Mouse (Mus musculus) c-Kit-negative CD71-positive TER-119-positive erythroid progenitor cells, embryonic 14.5 days (primary cell): Measurements from ENCODE around the gene Olfr1022.

ENCODE experiments used
- DNase-seq: peaks from one replicate; pipeline ENCODE4 v3.0.0-alpha.2; 2013; ENCODE audit warnings: low read depth, low spot score

The Olfr1022 gene

GRCm38 (mm10) chr2:85868294-85868693 is at the start of gene Olfr1022:
Olfr1022 (plus strand) TSS chr2:85868594.
- DNase-seq: no peak

- no peak for DNase-seq
These were observed 23.0 kb upstream of the Olfr1022 start, which contains the start of gene Olfr1019 for GRCm38 (mm10) chr2:85845383-85845782. Olfr1019 (minus strand) TSS chr2:85845483.

- DNase-seq: no peak
These were observed 21.7 kb upstream of the Olfr1022 start, which contains the start of gene Olfr1020 for GRCm38 (mm10) chr2:85846730-85847129. Olfr1020 (plus strand) TSS chr2:85847030.

GRCm38 (mm10) chr2:85885340-85885739 is 16.9 kb downstream of the Olfr1022 start, which contains the start of gene Olfr1023:
Olfr1023 (plus strand) TSS chr2:85885640.
- no peak for DNase-seq

- no peak for DNase-seq
These were observed 36.6 kb downstream of the Olfr1022 start, which contains the start of gene Olfr1024 for GRCm38 (mm10) chr2:85904952-85905351. Olfr1024 (minus strand) TSS chr2:85905052.

GRCm38 (mm10) chr2:85913197-85913596 is 44.8 kb downstream of the Olfr1022 start:
- DNase-seq: no peak

- no peak for DNase-seq
These were observed 46.5 kb downstream of the Olfr1022 start, which contains the start of gene Olfr1025-ps1 for GRCm38 (mm10) chr2:85914893-85915292. Olfr1025-ps1 (plus strand) TSS chr2:85915193.
